Mouse (Mus musculus) left cerebral cortex, postnatal 10 days (tissue): Measurements from ENCODE around the gene Il6ra. TPM values are rescaled to one million over a fixed set of nuclear protein-coding genes. Genes with fewer than 3 reads are reported as not detected.

Experiments
- DNase-seq, 2 experiments: peaks; one replicate each; pipeline ENCODE4 v3.0.0; 2021 to 2022; ENCODE audit warnings: low spot score in 2 of 2, mixed read lengths in 1 of 2; ENCODE audit errors: extremely low spot score in 1 of 2
- intact Hi-C: fragments of 180-260 bp; cut with DNase I; formaldehyde crosslinking; loops from one replicate; pipeline ENCODE4 v1.15.1; 2025
- total RNA-seq, 2 experiments: library from RNA; stranded (reverse); gene quantifications; 2 replicates each; pipeline ENCODE4 v1.2.3; 2021

Il6ra gene
- total RNA-seq, 2 experiments from 2014 or later: 4.1 to 4.4 TPM

- no peak for DNase-seq
- intact Hi-C loops: no loop called here
Measured at GRCm38 (mm10) chr3:89880036-89880851, 32.8 kb downstream of the Il6ra start.

- intact Hi-C loops: no loop called here
- no peak for DNase-seq
Measured at GRCm38 (mm10) chr3:89879326-89879725, 33.7 kb downstream of the Il6ra start.

- intact Hi-C loops: no loop called here
- no peak for DNase-seq
Measured at GRCm38 (mm10) chr3:89878456-89878855, 34.5 kb downstream of the Il6ra start.

GRCm38 (mm10) chr3:89877129-89877528, 35.9 kb downstream of the Il6ra start:
- intact Hi-C loops: no loop called here
- DNase-seq: no peak

GRCm38 (mm10) chr3:89876469-89876868, 36.5 kb downstream of the Il6ra start:
- DNase-seq: no peak
- intact Hi-C loops: no loop called here

GRCm38 (mm10) chr3:89875781-89876180, 37.2 kb downstream of the Il6ra start:
- intact Hi-C loops: no loop called here

GRCm38 (mm10) chr3:89875021-89875420, 38.0 kb downstream of the Il6ra start:
- DNase-seq: no peak
- intact Hi-C loops: no loop called here

More at GRCm38 (mm10) chr3:89875781-89876180, 37.2 kb downstream of the Il6ra start:
- no peak for DNase-seq

GRCm38 (mm10) chr3:89874076-89874475, 38.9 kb downstream of the Il6ra start:
- DNase-seq: no peak
- intact Hi-C loops: loop anchor here (5.0 kb wide), 1 partner anchor 38 kb away; the partner anchor contains the start of gene Il6ra

- DNase-seq: no peak
- intact Hi-C loops: loop anchor here (5.0 kb wide), 1 partner anchor 40 kb away; the partner anchor contains the start of gene Il6ra
Measured at GRCm38 (mm10) chr3:89872684-89873083, 40.3 kb downstream of the Il6ra start.

GRCm38 (mm10) chr3:89872209-89872608, 40.8 kb downstream of the Il6ra start:
- intact Hi-C loops: loop anchor here (5.0 kb wide), 1 partner anchor 40 kb away; the partner anchor contains the start of gene Il6ra

GRCm38 (mm10) chr3:89871339-89871914, 41.6 kb downstream of the Il6ra start:
- DNase-seq: no peak
- intact Hi-C loops: loop anchor here (5.0 kb wide), 1 partner anchor 41 kb away; the partner anchor contains the start of gene Il6ra

More at GRCm38 (mm10) chr3:89872209-89872608, 40.8 kb downstream of the Il6ra start:
- DNase-seq: peak in 1 of 2 experiments; percentile 46

- no peak for DNase-seq
Measured at GRCm38 (mm10) chr3:89870472-89871271, 42.3 kb downstream of the Il6ra start.

GRCm38 (mm10) chr3:89869556-89869955, 43.4 kb downstream of the Il6ra start:
- intact Hi-C loops: no loop called here
- no peak for DNase-seq

More at GRCm38 (mm10) chr3:89870472-89871271, 42.3 kb downstream of the Il6ra start:
- intact Hi-C loops: loop anchor here (5.0 kb wide), 1 partner anchor 42 kb away; the partner anchor contains the start of gene Il6ra

- no peak for DNase-seq
- intact Hi-C loops: no loop called here
Measured at GRCm38 (mm10) chr3:89868956-89869355, 44.0 kb downstream of the Il6ra start.

- peak; percentile 17 to 61 for DNase-seq
- intact Hi-C loops: no loop called here
Measured at GRCm38 (mm10) chr3:89868357-89868756, 44.6 kb downstream of the Il6ra start.

GRCm38 (mm10) chr3:89867651-89868050, 45.3 kb downstream of the Il6ra start:
- intact Hi-C loops: no loop called here
- DNase-seq: peak in 1 of 2 experiments; percentile 33

GRCm38 (mm10) chr3:89865764-89866163, 47.2 kb downstream of the Il6ra start:
- no peak for DNase-seq
- intact Hi-C loops: no loop called here

- DNase-seq: no peak
- intact Hi-C loops: no loop called here
Measured at GRCm38 (mm10) chr3:89865020-89865419, 48.0 kb downstream of the Il6ra start.
